Mouse (Mus musculus) CD4-positive helper T cell, adult 2 months (primary cell): ENCODE data around the gene Fam98b.

Experiments used
- DNase-seq: peaks from one replicate; pipeline ENCODE4 v3.0.0-alpha.2; 2012; ENCODE audit warnings: low read depth, missing footprints, low spot score

Gene Fam98b

GRCm38 (mm10) chr2:117249255-117250000 is at the start of gene Fam98b:
Fam98b (plus strand) TSS chr2:117249739.
- peak; percentile 93 for DNase-seq

- no peak for DNase-seq
Measured at GRCm38 (mm10) chr2:117200869-117201338, 48.6 kb upstream of the Fam98b start.

GRCm38 (mm10) chr2:117203350-117203749 is 46.2 kb upstream of the Fam98b start:
- DNase-seq = no peak

- no peak for DNase-seq
Measured at GRCm38 (mm10) chr2:117204534-117204933, 45.0 kb upstream of the Fam98b start.

DNA sequence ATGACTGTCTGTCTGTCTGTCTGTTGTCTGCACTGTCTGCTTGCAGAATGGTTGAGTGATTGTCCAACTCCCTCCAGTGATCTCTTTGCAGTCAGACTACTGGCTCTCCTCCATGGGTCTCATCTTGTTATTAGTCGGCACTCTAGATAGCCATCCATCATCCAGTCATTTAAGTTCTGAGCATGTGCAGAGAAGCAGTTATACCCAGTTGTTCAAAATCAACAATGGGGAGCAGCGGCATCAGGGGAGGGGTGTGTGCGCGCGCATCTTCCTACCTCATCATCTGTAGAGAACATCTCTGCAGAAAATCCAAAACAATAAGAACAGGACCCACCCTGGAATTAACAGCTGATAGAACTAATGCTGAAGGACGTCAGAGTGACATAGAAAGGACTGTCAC is 44.5 kb upstream of the Fam98b start:
- DNase-seq = no peak

- no peak for DNase-seq
Measured at GRCm38 (mm10) chr2:117210416-117211085, 39.0 kb upstream of the Fam98b start.

- no peak for DNase-seq
Measured at GRCm38 (mm10) chr2:117216152-117216551, 33.4 kb upstream of the Fam98b start.

DNA sequence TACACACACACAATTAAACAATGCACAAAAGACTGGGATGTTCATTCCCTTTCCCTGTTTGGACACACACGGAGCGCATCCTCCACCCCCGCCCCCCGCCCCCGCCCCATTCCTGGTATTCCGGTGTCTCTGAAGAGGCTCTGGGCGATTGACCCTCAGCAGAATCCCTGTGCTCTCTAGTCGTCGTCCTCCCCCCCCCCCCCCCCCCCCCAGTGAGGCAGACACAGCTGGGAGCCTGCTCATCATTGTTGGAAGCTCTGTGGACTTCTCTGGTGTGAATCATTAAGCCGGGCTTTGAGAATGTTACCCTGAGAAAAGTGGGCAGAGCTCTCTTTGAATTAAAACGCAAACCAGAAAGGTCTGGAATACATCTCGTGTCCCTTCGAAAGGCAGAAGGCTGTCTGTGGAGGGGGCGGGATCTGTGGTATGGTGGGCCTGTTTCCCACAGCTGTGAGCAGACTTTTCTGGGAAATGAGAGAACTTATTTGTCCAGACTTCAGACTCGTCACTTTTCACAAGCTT is 31.8 kb upstream of the Fam98b start:
- no peak for DNase-seq

DNA sequence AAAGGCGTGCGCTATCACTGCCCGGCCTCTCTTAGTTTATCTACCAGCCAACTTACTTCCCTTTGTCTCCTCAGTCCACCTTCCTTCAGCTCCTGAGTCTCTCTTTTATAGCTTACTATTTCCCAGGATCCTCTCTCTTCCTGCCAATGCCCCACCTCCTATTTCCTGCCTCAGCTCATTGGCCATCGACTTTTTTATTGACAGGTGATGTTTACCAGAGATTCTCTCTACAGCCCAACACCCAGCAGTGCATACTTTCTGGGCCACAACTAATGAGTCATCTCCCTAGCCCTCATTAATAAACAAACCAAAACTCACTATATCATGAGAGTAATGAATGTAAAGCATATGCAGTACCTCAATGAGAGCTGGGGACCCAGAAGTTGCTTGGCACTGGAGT is 30.0 kb upstream of the Fam98b start:
- DNase-seq = no peak

DNA sequence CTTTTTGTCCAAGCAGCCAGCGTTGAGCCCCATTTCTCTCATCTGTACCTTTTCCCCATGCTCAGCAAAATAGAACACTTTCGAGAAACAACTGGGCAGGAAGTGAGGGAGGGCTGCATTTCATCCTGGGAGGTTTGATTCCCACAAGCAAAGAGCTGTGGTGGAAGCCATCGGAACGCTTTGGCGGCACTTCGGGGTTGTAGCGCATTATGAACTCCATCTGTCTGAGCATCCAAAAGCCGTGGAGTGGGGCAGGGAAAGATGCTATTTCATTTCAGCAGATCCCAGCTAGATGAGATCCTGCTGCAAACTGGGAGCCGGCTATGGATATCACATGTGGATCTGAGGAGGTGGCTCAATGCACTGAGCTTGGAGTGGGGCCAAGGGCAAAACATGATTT is 26.9 kb upstream of the Fam98b start:
- DNase-seq = no peak

DNA sequence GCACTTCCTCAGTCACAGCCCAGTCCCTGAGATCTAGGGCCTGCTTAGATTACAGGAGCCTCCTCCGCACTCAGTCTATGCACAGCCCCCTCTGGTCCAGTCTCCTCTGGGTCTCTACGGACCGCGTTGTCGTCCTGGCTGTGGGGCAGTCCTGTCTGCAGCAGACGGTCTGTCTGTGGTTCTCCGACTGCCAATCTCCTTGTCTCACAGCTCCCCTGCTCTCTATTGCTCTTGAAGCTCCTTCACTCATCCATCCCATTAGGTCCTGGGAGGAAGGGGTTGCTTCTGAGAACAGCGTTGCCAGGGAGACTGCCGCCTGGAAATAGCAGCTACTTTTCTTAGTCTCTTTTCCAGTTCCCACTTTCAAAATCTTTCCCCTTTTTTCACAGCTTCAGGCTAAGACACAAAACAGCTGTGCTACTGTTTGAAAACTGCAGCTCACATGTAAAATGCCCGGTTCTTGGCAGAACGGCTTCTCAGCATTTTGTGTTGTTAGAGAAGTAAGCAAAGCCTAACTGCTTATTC is 20.9 kb upstream of the Fam98b start:
- DNase-seq = no peak

- no peak for DNase-seq
Measured at GRCm38 (mm10) chr2:117230261-117230660, 19.3 kb upstream of the Fam98b start.

DNA sequence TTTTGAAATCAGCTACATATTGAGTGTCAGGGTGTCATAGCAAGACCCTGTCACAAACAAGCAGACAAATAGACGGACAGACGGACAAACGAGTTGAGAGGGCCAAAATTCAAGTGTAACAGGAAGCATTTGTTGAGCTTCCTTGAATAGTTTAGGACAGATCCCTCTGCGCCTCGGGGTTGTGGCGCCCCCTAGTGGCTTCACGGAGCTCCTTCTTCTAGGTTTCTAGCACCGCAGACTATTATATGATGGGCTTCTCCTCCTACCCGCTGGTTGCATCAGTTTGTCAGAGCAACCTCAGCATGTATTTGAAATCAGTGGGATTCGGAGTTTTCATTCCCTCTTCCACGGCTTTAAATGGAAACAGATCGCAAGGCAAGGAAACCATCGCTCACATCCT is 18.3 kb upstream of the Fam98b start:
- DNase-seq = peak; percentile 57

GRCm38 (mm10) chr2:117241953-117242352 is 7.6 kb upstream of the Fam98b start:
- DNase-seq = no peak

GRCm38 (mm10) chr2:117250001-117250510 is 517 bp downstream of the Fam98b start:
- DNase-seq = no peak

- no peak for DNase-seq
Measured at GRCm38 (mm10) chr2:117255415-117255814, 5.9 kb downstream of the Fam98b start.

DNA sequence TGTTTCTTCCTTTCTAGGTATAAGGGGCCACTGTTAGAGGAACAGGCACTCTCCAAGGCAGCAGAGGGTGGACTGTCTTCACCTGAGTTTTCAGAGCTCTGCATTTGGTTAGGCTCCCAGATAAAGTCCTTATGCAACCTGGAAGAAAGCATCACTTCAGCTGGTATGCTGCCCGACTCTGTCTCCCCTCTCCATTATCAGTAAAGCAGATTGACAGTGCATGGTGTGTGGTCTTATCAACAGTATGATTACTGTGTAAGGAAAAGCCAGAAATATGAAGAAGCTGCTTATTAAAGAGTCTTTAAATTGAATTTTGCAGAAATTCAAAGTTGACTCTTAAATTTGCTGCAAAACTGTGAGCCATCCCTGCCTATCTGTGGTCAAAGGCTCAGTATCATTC is 8.1 kb downstream of the Fam98b start:
- DNase-seq = no peak

DNA sequence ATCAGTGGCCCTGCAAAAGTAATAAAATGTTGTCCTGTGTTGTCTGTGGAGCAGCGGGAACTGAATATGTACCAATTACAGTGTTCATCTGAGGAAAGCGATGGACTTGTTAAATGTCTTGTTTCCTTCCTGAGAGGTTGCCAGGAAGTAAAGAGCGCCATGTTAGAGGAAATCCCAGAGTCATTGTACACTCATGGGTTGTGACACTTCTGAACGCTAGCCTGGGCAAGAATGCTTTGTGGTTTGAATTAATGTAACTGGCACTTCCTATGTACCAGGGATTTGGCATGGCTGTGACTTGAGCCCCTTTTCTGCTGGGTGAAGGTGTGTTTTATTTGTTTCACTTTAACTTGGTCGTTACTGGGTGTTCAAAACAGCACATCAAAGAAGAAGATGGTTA is 12.6 kb downstream of the Fam98b start:
- DNase-seq = no peak

GRCm38 (mm10) chr2:117263786-117264408 is 14.4 kb downstream of the Fam98b start:
- DNase-seq = peak; percentile 68

DNA sequence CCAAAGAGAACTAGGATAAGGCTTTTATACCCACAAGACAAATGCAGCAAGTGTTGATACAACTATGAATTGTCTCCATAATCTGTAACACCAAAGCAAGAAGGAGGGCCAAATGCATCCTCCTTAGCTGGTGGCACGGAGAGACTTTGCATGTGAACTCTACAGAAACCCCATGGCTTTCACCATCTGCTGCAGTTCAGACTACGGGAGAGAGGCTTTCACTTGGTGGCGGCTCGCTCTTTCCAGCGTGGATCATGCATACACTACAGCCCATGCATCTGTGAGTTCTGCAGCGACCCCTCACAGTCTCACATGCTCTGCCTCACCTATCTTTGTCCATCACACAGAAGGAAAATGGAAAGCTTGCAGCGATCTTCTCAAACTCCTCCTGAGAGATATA is 38.8 kb downstream of the Fam98b start:
- DNase-seq = no peak

DNA sequence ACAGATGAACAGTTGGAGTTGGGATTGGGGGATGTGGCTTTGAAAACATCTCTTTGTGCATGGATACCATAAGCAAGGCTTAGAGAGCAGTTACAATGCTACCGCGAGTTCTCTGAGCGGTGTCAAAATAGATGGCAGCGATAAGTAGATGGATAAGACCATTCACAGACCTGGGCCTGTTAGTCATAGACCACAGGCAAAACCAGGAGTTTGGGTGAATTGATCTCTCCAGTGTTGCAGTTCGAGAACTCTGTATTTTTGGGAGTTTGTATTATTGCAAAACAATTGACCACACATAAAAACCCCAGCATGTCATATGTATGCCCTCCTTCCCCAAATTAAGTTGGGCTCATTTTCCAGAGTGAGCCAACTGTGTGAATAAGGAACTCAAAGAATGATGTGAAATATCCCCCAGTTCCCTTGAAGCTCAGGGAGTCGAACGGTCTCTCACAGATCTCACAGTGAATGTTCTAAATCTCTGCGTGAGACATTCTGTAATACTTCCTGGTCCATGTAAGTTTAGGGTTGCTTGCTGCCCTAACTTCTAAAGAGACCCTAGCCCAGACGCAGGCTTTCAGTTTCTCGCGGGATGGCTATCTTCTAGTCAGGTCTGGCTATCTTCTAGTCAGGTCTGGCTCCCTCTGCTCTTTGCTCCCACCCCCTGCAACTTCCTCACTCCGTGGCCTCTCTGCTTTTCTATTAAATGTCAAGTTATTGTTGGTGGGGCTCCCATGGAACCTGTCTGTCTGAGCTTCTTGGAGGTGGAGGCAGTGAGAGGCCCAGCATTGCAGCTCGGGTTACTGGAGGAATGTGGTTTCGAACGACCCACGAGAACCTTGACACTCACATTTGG is 50.3 kb downstream of the Fam98b start:
- no peak for DNase-seq
